Mouse (Mus musculus) heart, postnatal 0 days (tissue): Measurements from ENCODE around the gene Gpbar1. TPM values are rescaled to one million over a fixed set of nuclear protein-coding genes. Genes with fewer than 3 reads are reported as not detected.
"Not testable (repeated sequence)": the region's sequence is repeated elsewhere in the genome, so short reads cannot be mapped to it uniquely, and the experiment has no call there.

Source experiments
- ATAC-seq: fragments of 200-750 bp; cut with Nextera tagmentation; 2 replicates; pipeline ENCODE4 v1.8.0; 2017; ENCODE audit warnings: low read depth, moderate number of reproducible peaks, moderate library complexity; ENCODE audit not compliant: insufficient read depth
- DNase-seq: peaks from one replicate; pipeline ENCODE4 v3.0.0-alpha.2; 2016; ENCODE audit warnings: low spot score
- H3K27ac ChIP-seq: fragments of 300-500 bp; sonication (generic); 2 replicates; pipeline ENCODE4 v1.5.1; 2014; ENCODE audit warnings: low read depth, mild to moderate bottlenecking
- H3K27me3 ChIP-seq: fragments of 300-500 bp; sonication (generic); 2 replicates; pipeline ENCODE4 v1.6.1; 2014; ENCODE audit warnings: low read length, mixed read lengths; ENCODE audit not compliant: control insufficient read depth, insufficient read depth
- H3K36me3 ChIP-seq: fragments of 300-500 bp; sonication (generic); replicated peaks from 2 replicates; pipeline ENCODE4 v1.6.1; 2014; ENCODE audit warnings: low read length, mixed read lengths; ENCODE audit not compliant: control insufficient read depth, insufficient read depth
- H3K4me1 ChIP-seq: fragments of 300-500 bp; sonication (generic); 2 replicates; pipeline ENCODE4 v1.6.1; 2014; ENCODE audit warnings: antibody characterized with exemption; ENCODE audit not compliant: control insufficient read depth, insufficient read depth
- H3K4me2 ChIP-seq: fragments of 300-500 bp; sonication (generic); 2 replicates; pipeline ENCODE4 v1.6.1; 2014; ENCODE audit warnings: low read depth, mild to moderate bottlenecking, low read length, moderate library complexity
- H3K4me3 ChIP-seq: fragments of 300-500 bp; sonication (generic); 2 replicates; pipeline ENCODE4 v1.5.1; 2014; ENCODE audit warnings: low read depth, low read length
- H3K9ac ChIP-seq: fragments of 300-500 bp; sonication (generic); replicated peaks from 2 replicates; pipeline ENCODE4 v1.6.1; 2014; ENCODE audit warnings: low read depth, low read length, mixed read lengths
- H3K9me3 ChIP-seq: fragments of 300-500 bp; sonication (generic); replicated peaks from 2 replicates; pipeline ENCODE4 v1.6.1; 2016; ENCODE audit warnings: low read length; ENCODE audit not compliant: control insufficient read depth
- CTCF ChIP-seq: IDR thresholded peaks from 2 replicates; pipeline ENCODE4 v1.5.1; 2016; ENCODE audit warnings: antibody characterized with exemption, control low read depth, low read depth
- EP300 ChIP-seq: IDR thresholded peaks from 2 replicates; pipeline ENCODE4 v1.6.1; 2016; ENCODE audit warnings: antibody characterized with exemption, low read depth
- whole genome bisulfite sequencing: fragments of 180-500 bp; shearing (Covaris S2); extraction: QIAGEN DNeasy Blood & Tissue Kit; methylation state at CpG from one replicate; pipeline ENCODE4 v1.1.7; 2014; 5-methylcytosine and 5-hydroxymethylcytosine counted together
- polyA plus RNA-seq: library from polyadenylated mRNA; unstranded; fragments of >200 nt; fragmentation: Nextera tagmentation; extraction: Ambion mirVana; gene quantifications from 2 replicates; pipeline ENCODE4 v1.2.1, GENCODE M21; 2015
- total RNA-seq: library from RNA; depleted of rRNA; stranded (reverse); fragments of >200 nt; gene quantifications from 2 replicates; pipeline ENCODE4 v1.2.3, GENCODE M21; 2014; ENCODE audit warnings: low replicate concordance; rRNA removed

Gpbar1 gene
- total and polyA plus RNA-seq, 2 experiments from 2014 or later, result 0.22 TPM; not detected in 1

GRCm38 (mm10) chr1:74314796-74315195 lies 36.4 kb downstream of the Gpbar1 start:
- H3K4me3 ChIP-seq, result no peak overlapping the region
- peaks cover 14% of the 10 kb centered on the region for H3K4me1 ChIP-seq
- H3K9me3 ChIP-seq, result no peaks in the 10 kb centered on the region
- no peaks in the 10 kb centered on the region for H3K36me3 ChIP-seq
- no peak overlapping the region for H3K4me2 ChIP-seq
- ATAC-seq (no peak), DNase-seq (no peak)
- no peaks in the 10 kb centered on the region for H3K27me3 ChIP-seq
- TF ChIP-seq CTCF (no peak), EP300 (no peak)
- 75% methylated on average over 3 of the region's 3 CpGs for WGBS
- no peak overlapping the region for H3K27ac ChIP-seq
- H3K9ac ChIP-seq, result no peak overlapping the region

GRCm38 (mm10) chr1:74316114-74316827 lies 37.9 kb downstream of the Gpbar1 start:
- DNase-seq (no peak), ATAC-seq (no peak)
- H3K9me3 ChIP-seq, result no peaks in the 10 kb centered on the region
- no peak for TF ChIP-seq EP300
- no peak overlapping the region for H3K4me3 ChIP-seq
- H3K27me3 ChIP-seq, result no peaks in the 10 kb centered on the region
- H3K4me2 ChIP-seq, result no peak overlapping the region
- H3K9ac ChIP-seq, result no peak overlapping the region
- H3K36me3 ChIP-seq, result no peaks in the 10 kb centered on the region
- H3K27ac ChIP-seq, result no peak overlapping the region
- peaks cover 13% of the 10 kb centered on the region; the same call in 1 of the 2 replicates for H3K4me1 ChIP-seq
- WGBS, result 57% methylated on average over 4 of the region's 4 CpGs

GRCm38 (mm10) chr1:74318711-74319110 lies 40.4 kb downstream of the Gpbar1 start:
- Histone ChIP-seq H3K9me3 (no peaks in the 10 kb centered on the region), H3K4me1 (peaks cover 14% of the 10 kb centered on the region), H3K4me3 (no peak overlapping the region), H3K27ac (no peak overlapping the region), H3K4me2 (no peak overlapping the region), H3K36me3 (no peaks in the 10 kb centered on the region), H3K9ac (no peak overlapping the region), H3K27me3 (no peaks in the 10 kb centered on the region)
- TF ChIP-seq CTCF (no peak), EP300 (no peak)
- DNase-seq, result no peak
- ATAC-seq, result no peak
- 87% methylated on average over 3 of the region's 3 CpGs for WGBS

GRCm38 (mm10) chr1:74321396-74321795 lies 43.0 kb downstream of the Gpbar1 start:
- no peak for DNase-seq
- H3K4me2 ChIP-seq, result no peak overlapping the region
- H3K9ac ChIP-seq, result no peak overlapping the region
- H3K4me3 ChIP-seq, result no peak overlapping the region
- H3K27ac ChIP-seq, result peak overlapping the region; percentile 38
- no peaks in the 10 kb centered on the region for H3K9me3 ChIP-seq
- WGBS, result 32% methylated on average over 3 of the region's 3 CpGs
- peaks cover 14% of the 10 kb centered on the region for H3K4me1 ChIP-seq
- no peaks in the 10 kb centered on the region for H3K27me3 ChIP-seq
- no peak for TF ChIP-seq EP300
- H3K36me3 ChIP-seq, result no peaks in the 10 kb centered on the region
- ATAC-seq, result 0 out of 2 replicates have a peak, but pooled peaks have one; percentile 39

- H3K4me2 ChIP-seq, DNase-seq, H3K27me3 ChIP-seq, H3K9ac ChIP-seq, ATAC-seq, H3K36me3 ChIP-seq, H3K9me3 ChIP-seq, H3K4me3 ChIP-seq, H3K27ac ChIP-seq: not testable (repeated sequence)
- peaks cover 20% of the 10 kb centered on the region for H3K4me1 ChIP-seq
- 81% methylated on average over 2 of the region's 2 CpGs for WGBS
Observed at GRCm38 (mm10) chr1:74326916-74327315, 48.6 kb downstream of the Gpbar1 start.

Other genes starting within 250 kb of the Gpbar1 start
- gene Tns1, start 154.1 kb upstream of the Gpbar1 start, total RNA-seq, result 458 and 512 TPM in 2 replicates
- 108 and 125 TPM in 2 replicates for gene Tns1, start 154.1 kb upstream of the Gpbar1 start, polyA plus RNA-seq
- 0.58 TPM in 1 of 2 replicates, not detected in the other for gene Rufy4, start 153.0 kb upstream of the Gpbar1 start, total RNA-seq
- gene Rufy4, start 153.0 kb upstream of the Gpbar1 start, polyA plus RNA-seq, result 0.37 and 0.52 TPM in 2 replicates
- gene Cxcr2, start 124.6 kb upstream of the Gpbar1 start, total RNA-seq, result not detected in 2 replicates
- gene Cxcr2, start 124.6 kb upstream of the Gpbar1 start, polyA plus RNA-seq, result 0.08 and 0.15 TPM in 2 replicates
- gene Cxcr1, start 83.9 kb upstream of the Gpbar1 start, total RNA-seq, result not detected in 2 replicates
- not detected in 2 replicates for gene Cxcr1, start 83.9 kb upstream of the Gpbar1 start, polyA plus RNA-seq
- gene Arpc2, start 42.5 kb upstream of the Gpbar1 start, total RNA-seq, result 149 and 180 TPM in 2 replicates
- gene Arpc2, start 42.5 kb upstream of the Gpbar1 start, polyA plus RNA-seq, result 374 and 375 TPM in 2 replicates
- gene Aamp, start 6.2 kb downstream of the Gpbar1 start, total RNA-seq, result 125 and 146 TPM in 2 replicates
- 162 and 165 TPM in 2 replicates for gene Aamp, start 6.2 kb downstream of the Gpbar1 start, polyA plus RNA-seq
- gene Pnkd, start 6.4 kb downstream of the Gpbar1 start, total RNA-seq, result 221 and 310 TPM in 2 replicates
- gene Pnkd, start 6.4 kb downstream of the Gpbar1 start, polyA plus RNA-seq, result 345 and 362 TPM in 2 replicates
- gene Tmbim1, start 27.1 kb downstream of the Gpbar1 start, total RNA-seq, result 55.7 and 100 TPM in 2 replicates
- 41.6 and 44.9 TPM in 2 replicates for gene Tmbim1, start 27.1 kb downstream of the Gpbar1 start, polyA plus RNA-seq
- gene Catip, start 83.6 kb downstream of the Gpbar1 start, total RNA-seq, result 0.12 TPM in 1 of 2 replicates, not detected in the other
- 0.51 and 0.61 TPM in 2 replicates for gene Catip, start 83.6 kb downstream of the Gpbar1 start, polyA plus RNA-seq
- gene Slc11a1, start 96.6 kb downstream of the Gpbar1 start, total RNA-seq, result 2.0 and 2.5 TPM in 2 replicates
- gene Slc11a1, start 96.6 kb downstream of the Gpbar1 start, polyA plus RNA-seq, result 1.6 and 1.8 TPM in 2 replicates
- gene Ctdsp1, start 113.0 kb downstream of the Gpbar1 start, total RNA-seq, result 82.6 and 106 TPM in 2 replicates
- 38.0 and 38.4 TPM in 2 replicates for gene Ctdsp1, start 113.0 kb downstream of the Gpbar1 start, polyA plus RNA-seq
- not detected in 2 replicates for gene Vil1, start 130.8 kb downstream of the Gpbar1 start, total RNA-seq
- gene Vil1, start 130.8 kb downstream of the Gpbar1 start, polyA plus RNA-seq, result 0.16 and 0.36 TPM in 2 replicates
- gene Cnot9, start 227.5 kb downstream of the Gpbar1 start, total RNA-seq, result 7.4 and 10.7 TPM in 2 replicates
- 18.2 and 19.4 TPM in 2 replicates for gene Cnot9, start 227.5 kb downstream of the Gpbar1 start, polyA plus RNA-seq